Mouse (Mus musculus): ENCODE measurements around the gene Ccdc110.

GRCm38 (mm10) chr8:45946283-45946682 is 11.9 kb downstream of the Ccdc110 start:
- TF ChIP-seq POLR2A (IDR thresholded peaks at IDR 0.05; ENCODE audit: borderline replicate concordance, low read depth, low read length) (no peak), CTCF (IDR thresholded peaks at IDR 0.05; ENCODE audit: low read depth, low read length) (no peak)

Measured in bone marrow macrophage, adult 2 months (primary cell).